Mouse (Mus musculus) kidney, adult 10 weeks (tissue): Measurements from ENCODE around the gene Vrk2. TPM values are rescaled to one million over a fixed set of nuclear protein-coding genes. Genes with fewer than 3 reads are reported as not detected.

Experiments used
- polyA plus RNA-seq: library from polyadenylated mRNA; stranded (reverse); fragments of 350-450 nt; fragmentation: Illumina TruSeq; extraction: RNeasy Lipid Tissue Mini Kit (QIAGEN cat#74804); gene quantifications from one replicate; pipeline ENCODE4 v1.2.3, GENCODE M21; 2014; ENCODE audit warnings: low read depth, low replicate concordance

Vrk2 gene
- polyA plus RNA-seq, result 18.4 TPM

GRCm38 (mm10) chr11:26593061-26594059 is at the start of gene Vrk2, which contains the start of gene Gm6899:
Gene Vrk2, minus strand, starts transcription at chr11:26593999.
Gene Gm6899, plus strand, starts transcription at chr11:26593241.

Other genes with a start within 250 kb of the Vrk2 start
- gene Fancl, start 207.9 kb downstream of the Vrk2 start, polyA plus RNA-seq, result 14.1 TPM
- gene Gm6899, start 758 bp downstream of the Vrk2 start, polyA plus RNA-seq, result not detected